Mouse (Mus musculus) ES-E14 (cell line): ENCODE results near the gene Smyd5.

Experiments
- CHD2 ChIP-seq: IDR thresholded peaks from 2 replicates; pipeline ENCODE4 v1.6.1; 2014; ENCODE audit warnings: mild to moderate bottlenecking, low read depth, low read length, inconsistent platforms
- MAFK ChIP-seq: IDR thresholded peaks from 2 replicates; pipeline ENCODE4 v1.6.1; 2014; ENCODE audit warnings: mild to moderate bottlenecking, low read depth, low read length, inconsistent platforms; ENCODE audit not compliant: insufficient read depth
- ZNF384 ChIP-seq: IDR thresholded peaks from 2 replicates; pipeline ENCODE4 v1.6.1; 2012; ENCODE audit warnings: low read depth, low read length, inconsistent platforms

GRCm38 (mm10) chr6:85459621-85460020, 27.8 kb downstream of the Smyd5 start:
- TF ChIP-seq CHD2 (no peak), ZNF384 (no peak), MAFK (no peak)
